Mouse (Mus musculus): ENCODE results near the gene Atg9a.

DNA sequence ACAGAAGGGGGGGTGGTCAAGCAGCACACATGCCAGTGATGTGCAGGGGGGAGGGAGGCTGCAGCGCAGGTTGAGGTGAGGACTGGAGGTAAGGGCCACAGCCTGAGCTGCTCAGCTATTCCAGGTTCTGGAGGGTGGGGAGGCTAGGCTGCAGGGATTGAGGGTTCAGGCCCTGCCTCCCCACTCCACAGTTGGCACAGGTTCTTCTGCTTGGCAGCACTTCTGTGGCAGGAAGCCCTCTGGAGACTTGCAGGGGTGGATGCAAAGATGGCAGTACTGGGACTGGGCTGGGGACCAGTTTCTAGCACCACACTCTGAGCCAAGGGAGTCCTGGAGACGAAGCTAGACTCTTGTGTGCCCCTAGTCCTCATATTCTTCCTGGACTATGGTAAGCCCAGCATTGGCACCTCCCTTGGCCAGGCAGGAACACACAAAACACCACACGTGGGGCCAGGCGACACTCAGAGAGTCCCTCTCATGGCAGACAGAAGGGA is 10.6 kb downstream of the Atg9a start:
- TF ChIP-seq POLR2A (IDR thresholded peaks at IDR 0.05; ENCODE audit: control insufficient read depth, extremely low read depth, insufficient read depth, low read length, poor library complexity) (no peak), CTCF (IDR thresholded peaks at IDR 0.05; ENCODE audit: borderline replicate concordance, control insufficient read depth, extremely low read depth, insufficient read depth, low read length, poor library complexity) (no peak)

Data from thymus, adult 2 months (tissue).